Mouse (Mus musculus): ENCODE data around the gene Tmem156. TPM values are rescaled to one million over a fixed set of nuclear protein-coding genes. Genes with fewer than 3 reads are reported as not detected.

The Tmem156 gene
- polyA plus RNA-seq (2015; fragmentation: Nextera tagmentation; extraction: Ambion mirVana): 1.2 and 1.6 TPM in 2 replicates

- Histone ChIP-seq H3K9me3 (no peaks in the 10 kb centered on the region), H3K27ac (no peak within 1 kb of the TSS; the same call in 1 of the 2 replicates)
- WGBS: 33% methylated on average over 5 of the region's 5 CpGs
Observed at GRCm38 (mm10) chr5:65091921-65092320, at the start of gene Tmem156. Gene Tmem156, minus strand, starts transcription at chr5:65092132.

DNA sequence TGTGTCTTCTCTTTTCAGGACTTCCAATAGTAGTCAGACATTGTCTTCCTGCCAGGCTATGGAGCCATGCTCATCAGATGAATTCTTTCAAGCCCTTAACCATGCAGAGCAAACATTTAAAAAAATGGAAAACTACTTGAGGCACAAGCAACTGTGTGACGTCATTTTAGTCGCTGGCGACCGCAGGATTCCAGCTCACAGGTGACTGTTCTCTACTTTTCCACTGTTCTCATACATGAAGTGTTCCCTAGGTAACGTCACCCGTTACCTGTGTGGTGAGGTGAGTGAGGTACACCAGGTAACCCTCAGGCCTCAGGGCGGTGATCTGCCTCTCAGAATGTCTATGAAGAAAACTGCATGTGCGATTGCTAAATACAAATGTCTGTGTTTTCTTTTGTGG is 49.3 kb upstream of the Tmem156 start:
- Histone ChIP-seq H3K36me3 (0 out of 2 replicates have a peak, but pooled peaks cover 2% of the 10 kb centered on the region), H3K9ac (no peak overlapping the region), H3K27me3 (replicated peaks) (no peaks in the 10 kb centered on the region), H3K4me1 (replicated peaks) (no peaks in the 10 kb centered on the region), H3K4me3 (replicated peaks) (no peak overlapping the region), H3K4me2 (replicated peaks) (no peak overlapping the region), H3K27ac (no peak overlapping the region), H3K9me3 (no peaks in the 10 kb centered on the region)
- WGBS: 87% methylated on average over 8 of the region's 8 CpGs
- no peak for ATAC-seq

More at GRCm38 (mm10) chr5:65091921-65092320, at the start of gene Tmem156:
- H3K4me3 ChIP-seq (replicated peaks): no peak within 1 kb of the TSS
- H3K27me3 ChIP-seq (replicated peaks): no peaks in the 10 kb centered on the region
- no peak within 1 kb of the TSS for H3K9ac ChIP-seq
- no peaks in the 10 kb centered on the region for H3K36me3 ChIP-seq
- H3K4me1 ChIP-seq (replicated peaks): no peaks in the 10 kb centered on the region
- H3K4me2 ChIP-seq (replicated peaks): no peak within 1 kb of the TSS; the same call in 1 of the 2 replicates
- 0 out of 2 replicates have a peak, but pooled peaks have one; percentile 47 for ATAC-seq

- H3K27ac ChIP-seq: no peak overlapping the region
- H3K4me1 ChIP-seq (replicated peaks): no peaks in the 10 kb centered on the region
- no peaks in the 10 kb centered on the region for H3K9me3 ChIP-seq
- H3K4me3 ChIP-seq (replicated peaks): no peak overlapping the region
- H3K36me3 ChIP-seq: no peaks in the 10 kb centered on the region
- ATAC-seq: no peak
- no peak overlapping the region for H3K4me2 ChIP-seq (replicated peaks)
- H3K27me3 ChIP-seq (replicated peaks): no peaks in the 10 kb centered on the region
- H3K9ac ChIP-seq: no peak overlapping the region
- WGBS: 87% methylated on average over 6 of the region's 6 CpGs
Observed at GRCm38 (mm10) chr5:65137073-65137472, 45.1 kb upstream of the Tmem156 start.

DNA sequence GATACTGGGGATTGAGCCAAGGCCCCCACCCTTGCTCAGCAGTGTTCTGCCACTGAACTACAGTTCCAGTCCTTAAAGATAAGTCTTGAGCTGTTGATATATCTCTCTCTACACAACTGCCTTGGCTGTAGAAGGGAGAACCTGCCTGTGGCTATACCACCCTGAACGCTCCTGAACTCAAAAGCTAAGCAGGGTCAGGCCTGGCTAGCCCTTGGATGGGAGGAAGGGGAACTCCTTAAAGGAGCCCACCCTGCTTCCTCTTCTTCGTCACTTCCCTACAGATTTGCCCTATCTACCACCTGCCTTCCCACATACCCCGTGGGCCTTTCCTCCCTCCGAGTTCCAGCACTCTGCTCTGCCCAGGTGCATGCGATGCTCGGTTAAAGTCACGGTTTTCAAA is 44.2 kb upstream of the Tmem156 start:
- Histone ChIP-seq H3K4me2 (replicated peaks) (no peak overlapping the region), H3K4me1 (replicated peaks) (0 out of 2 replicates have a peak, but pooled peaks cover 1% of the 10 kb centered on the region), H3K36me3 (no peaks in the 10 kb centered on the region), H3K4me3 (replicated peaks) (no peak overlapping the region), H3K9me3 (no peaks in the 10 kb centered on the region), H3K27ac (no peak overlapping the region), H3K9ac (no peak overlapping the region), H3K27me3 (replicated peaks) (no peaks in the 10 kb centered on the region)
- no peak for ATAC-seq
- WGBS: 76% methylated on average over 7 of the region's 7 CpGs

DNA sequence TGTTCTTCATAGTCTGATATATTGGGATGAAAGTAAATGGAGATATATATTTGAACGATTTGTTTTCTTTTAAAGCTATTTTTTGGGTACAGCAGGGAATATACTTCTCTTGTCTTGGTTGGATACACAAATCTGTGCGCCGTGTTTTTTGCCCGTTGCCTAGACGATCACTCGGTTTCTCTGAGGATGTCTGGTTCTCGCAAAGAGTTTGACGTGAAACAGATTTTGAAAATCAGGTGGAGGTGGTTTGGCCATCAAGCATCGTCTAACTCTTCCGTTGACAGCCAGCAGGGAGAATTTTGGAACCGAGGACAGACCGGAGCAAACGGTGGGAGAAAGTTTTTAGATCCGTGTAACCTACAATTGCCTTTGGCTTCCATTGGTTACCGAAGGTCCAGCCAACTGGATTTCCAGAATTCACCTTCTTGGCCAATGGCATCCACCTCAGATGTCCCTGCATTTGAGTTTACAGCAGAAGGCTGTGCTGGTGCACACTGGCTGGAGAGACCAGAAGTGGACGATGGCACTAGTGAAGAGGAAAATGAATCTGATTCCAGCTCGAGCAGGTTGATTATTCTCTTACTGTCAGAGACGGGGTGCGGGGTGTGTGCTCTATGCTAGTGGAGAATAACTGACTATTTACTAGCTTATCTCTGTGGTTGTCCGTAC is 39.4 kb upstream of the Tmem156 start:
- Histone ChIP-seq H3K4me3 (replicated peaks) (peak overlapping the region; percentile 36), H3K27ac (no peak overlapping the region), H3K9me3 (no peaks in the 10 kb centered on the region), H3K4me1 (replicated peaks) (0 out of 2 replicates have a peak, but pooled peaks cover 2% of the 10 kb centered on the region), H3K4me2 (replicated peaks) (peak overlapping the region; percentile 68), H3K27me3 (replicated peaks) (no peaks in the 10 kb centered on the region), H3K36me3 (no peaks in the 10 kb centered on the region), H3K9ac (peak overlapping the region; percentile 27; the same call in 1 of the 2 replicates)
- 26% methylated on average over 20 of the region's 20 CpGs for whole genome bisulfite sequencing
- no peak for ATAC-seq

GRCm38 (mm10) chr5:65130528-65131210 is 38.7 kb upstream of the Tmem156 start:
- peak; percentile 36; the same call in 1 of the 2 replicates for ATAC-seq
- 9% methylated on average over 12 of the region's 12 CpGs for WGBS
- H3K36me3 ChIP-seq: no peaks in the 10 kb centered on the region
- H3K27me3 ChIP-seq (replicated peaks): no peaks in the 10 kb centered on the region
- peak overlapping the region; percentile 36 for H3K4me3 ChIP-seq (replicated peaks)
- H3K4me1 ChIP-seq (replicated peaks): 0 out of 2 replicates have a peak, but pooled peaks cover 2% of the 10 kb centered on the region
- H3K4me2 ChIP-seq (replicated peaks): peak overlapping the region; percentile 68
- peak overlapping the region; percentile 27; the same call in 1 of the 2 replicates for H3K9ac ChIP-seq
- no peaks in the 10 kb centered on the region for H3K9me3 ChIP-seq
- H3K27ac ChIP-seq: no peak overlapping the region

DNA sequence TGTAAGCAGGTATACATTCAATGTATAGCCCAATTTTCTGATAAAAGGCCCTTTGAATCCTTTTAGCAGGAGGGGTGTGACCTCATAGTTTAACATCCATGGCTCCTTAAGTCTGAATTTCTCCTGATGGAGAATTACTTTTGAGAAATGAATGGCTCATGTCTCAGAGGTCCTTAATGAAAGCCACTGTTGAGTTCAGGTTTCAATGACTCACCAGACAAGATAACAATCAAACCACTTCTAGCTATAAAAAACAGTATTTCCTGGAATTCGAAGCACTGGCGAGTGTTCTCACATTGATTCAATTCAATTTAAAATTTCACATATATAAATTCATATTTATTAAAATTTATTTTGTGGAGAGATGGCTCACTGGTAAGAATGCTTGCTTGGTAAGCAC is 36.5 kb upstream of the Tmem156 start:
- no peaks in the 10 kb centered on the region for H3K9me3 ChIP-seq
- 66% methylated on average over 2 of the region's 2 CpGs for WGBS
- no peak overlapping the region for H3K9ac ChIP-seq
- H3K4me1 ChIP-seq (replicated peaks): 0 out of 2 replicates have a peak, but pooled peaks cover 2% of the 10 kb centered on the region
- no peaks in the 10 kb centered on the region for H3K36me3 ChIP-seq
- no peak for ATAC-seq
- H3K27me3 ChIP-seq (replicated peaks): no peaks in the 10 kb centered on the region
- no peak overlapping the region for H3K27ac ChIP-seq
- no peak overlapping the region for H3K4me3 ChIP-seq (replicated peaks)
- H3K4me2 ChIP-seq (replicated peaks): no peak overlapping the region

GRCm38 (mm10) chr5:65126137-65126536 is 34.2 kb upstream of the Tmem156 start:
- Histone ChIP-seq H3K36me3 (no peaks in the 10 kb centered on the region), H3K4me2 (replicated peaks) (no peak overlapping the region), H3K4me3 (replicated peaks) (no peak overlapping the region), H3K27me3 (replicated peaks) (no peaks in the 10 kb centered on the region), H3K9ac (no peak overlapping the region), H3K27ac (no peak overlapping the region), H3K9me3 (no peaks in the 10 kb centered on the region), H3K4me1 (replicated peaks) (0 out of 2 replicates have a peak, but pooled peaks cover under 1% of the 10 kb centered on the region)
- 97% methylated on average over 1 of the region's 1 CpGs for WGBS
- ATAC-seq: no peak

DNA sequence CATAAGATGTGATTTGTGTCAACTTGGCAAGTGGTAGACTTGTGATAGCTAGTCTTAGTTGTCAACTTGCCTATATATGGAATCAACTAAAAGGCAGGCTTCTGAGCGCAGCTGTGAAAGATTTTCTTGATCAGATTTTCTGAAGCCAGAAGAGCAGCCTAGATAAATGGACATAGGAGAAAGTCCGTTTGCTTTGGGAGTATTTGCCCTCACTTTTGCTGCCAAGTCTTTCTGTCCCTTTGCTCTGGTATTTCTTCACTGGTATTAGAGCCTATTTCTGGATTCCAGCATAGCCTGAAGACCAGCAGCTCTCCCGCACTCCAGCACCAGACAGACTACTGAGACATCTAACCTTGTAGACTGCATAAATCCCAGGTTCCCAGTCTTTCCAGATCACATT is 30.7 kb upstream of the Tmem156 start:
- Histone ChIP-seq H3K4me1 (replicated peaks) (no peaks in the 10 kb centered on the region), H3K27me3 (replicated peaks) (no peaks in the 10 kb centered on the region), H3K27ac (no peak overlapping the region), H3K9me3 (no peaks in the 10 kb centered on the region), H3K4me3 (replicated peaks) (no peak overlapping the region), H3K36me3 (no peaks in the 10 kb centered on the region), H3K4me2 (replicated peaks) (no peak overlapping the region), H3K9ac (no peak overlapping the region)
- ATAC-seq: no peak
- 83% methylated on average over 3 of the region's 3 CpGs for WGBS

- 67% methylated on average over 3 of the region's 3 CpGs for WGBS
- no peaks in the 10 kb centered on the region for H3K9me3 ChIP-seq
- H3K4me3 ChIP-seq (replicated peaks): no peak overlapping the region
- H3K36me3 ChIP-seq: no peaks in the 10 kb centered on the region
- H3K27me3 ChIP-seq (replicated peaks): no peaks in the 10 kb centered on the region
- H3K9ac ChIP-seq: no peak overlapping the region
- no peaks in the 10 kb centered on the region for H3K4me1 ChIP-seq (replicated peaks)
- H3K27ac ChIP-seq: no peak overlapping the region
- H3K4me2 ChIP-seq (replicated peaks): no peak overlapping the region
- ATAC-seq: no peak
Observed at GRCm38 (mm10) chr5:65119918-65120317, 28.0 kb upstream of the Tmem156 start.

DNA sequence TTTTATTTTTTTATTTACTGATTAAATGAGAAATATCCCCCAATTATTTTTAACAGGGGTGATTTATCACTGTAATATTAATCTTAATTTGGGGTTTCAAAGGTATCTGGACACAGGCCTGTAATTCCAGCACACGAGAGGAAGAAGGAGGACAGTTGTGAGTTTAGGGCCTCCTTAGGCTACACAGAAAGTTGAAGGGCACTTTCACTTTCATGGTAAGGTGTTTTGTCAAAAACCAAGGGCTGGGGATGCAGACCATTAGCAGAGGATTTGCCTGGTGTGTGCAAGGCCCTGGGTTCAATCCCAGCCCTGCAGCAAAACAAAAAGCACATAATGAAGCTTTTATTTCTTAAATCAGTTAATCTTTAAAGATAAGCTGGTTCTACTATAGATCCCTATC is 27.6 kb upstream of the Tmem156 start:
- H3K27ac ChIP-seq: no peak overlapping the region
- WGBS: 85% methylated on average over 1 of the region's 1 CpGs
- no peak for ATAC-seq
- no peak overlapping the region for H3K4me2 ChIP-seq (replicated peaks)
- no peaks in the 10 kb centered on the region for H3K27me3 ChIP-seq (replicated peaks)
- H3K36me3 ChIP-seq: no peaks in the 10 kb centered on the region
- no peaks in the 10 kb centered on the region for H3K9me3 ChIP-seq
- H3K9ac ChIP-seq: no peak overlapping the region
- no peaks in the 10 kb centered on the region for H3K4me1 ChIP-seq (replicated peaks)
- no peak overlapping the region for H3K4me3 ChIP-seq (replicated peaks)

GRCm38 (mm10) chr5:65116789-65117188 is 24.9 kb upstream of the Tmem156 start:
- Histone ChIP-seq H3K4me1 (replicated peaks) (no peaks in the 10 kb centered on the region), H3K4me2 (replicated peaks) (no peak overlapping the region), H3K27me3 (replicated peaks) (no peaks in the 10 kb centered on the region), H3K4me3 (replicated peaks) (no peak overlapping the region), H3K9ac (no peak overlapping the region), H3K9me3 (no peaks in the 10 kb centered on the region), H3K36me3 (no peaks in the 10 kb centered on the region), H3K27ac (no peak overlapping the region)
- WGBS: 96% methylated on average over 2 of the region's 2 CpGs
- ATAC-seq: no peak

Data from intestine, embryonic 15.5 days (tissue).